Mouse (Mus musculus) spleen, postnatal 4 days (tissue): ENCODE measurements around the gene Hist2h3b.
A peak's percentile ranks its signal among the peaks of the same experiment; 100 is the strongest.
"Not testable (repeated sequence)": the region's sequence is repeated elsewhere in the genome, so short reads cannot be mapped to it uniquely, and the experiment has no call there.

ENCODE experiments used
- DNase-seq, 2 experiments: peaks; one replicate each; pipeline ENCODE4 v3.0.0; 2022; ENCODE audit warnings: low spot score in 2 of 2

Gene Hist2h3b

DNA sequence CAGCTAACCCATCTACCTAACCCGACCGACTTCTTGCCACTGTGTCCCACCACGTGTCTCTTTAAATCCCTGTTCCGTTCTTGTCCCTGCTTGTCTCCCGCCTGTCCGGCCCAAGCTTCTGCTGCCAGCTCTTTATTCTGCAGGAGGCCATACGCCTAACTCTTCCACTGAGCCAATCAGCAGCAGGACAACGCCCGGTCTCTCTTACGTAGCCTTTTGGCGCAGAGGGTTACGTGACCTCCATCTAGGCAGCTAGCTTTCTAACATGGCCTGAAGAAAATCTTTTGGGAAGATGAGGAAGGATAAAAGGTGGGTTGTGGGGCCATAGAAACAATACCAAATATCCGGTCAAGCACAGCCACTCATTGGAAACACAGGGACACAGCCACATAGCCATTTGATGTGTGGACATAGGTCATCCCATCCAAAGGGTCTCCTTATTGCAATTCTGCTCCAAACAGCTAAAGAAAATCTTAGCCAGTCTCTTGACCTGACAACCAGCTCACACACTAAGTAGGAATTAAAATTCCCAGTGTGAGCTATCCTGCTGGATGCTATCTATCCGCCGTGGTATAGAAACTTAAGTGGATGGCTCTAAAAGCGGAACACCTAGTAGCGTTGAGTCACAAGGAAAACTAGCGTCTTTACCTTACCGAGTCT is 6.1 kb upstream of the Hist2h3b start:
- peak; percentile 81 to 87 for DNase-seq

GRCm38 (mm10) chr3:96262979-96263550 is 5.4 kb upstream of the Hist2h3b start, which contains the start of gene Hist2h4:
Gene Hist2h4 (minus strand): TSS chr3:96263311.
- DNase-seq, result peak; percentile 96 to 98

GRCm38 (mm10) chr3:96263558-96264403 is 4.7 kb upstream of the Hist2h3b start:
- peak; percentile 54 to 81 for DNase-seq

DNA sequence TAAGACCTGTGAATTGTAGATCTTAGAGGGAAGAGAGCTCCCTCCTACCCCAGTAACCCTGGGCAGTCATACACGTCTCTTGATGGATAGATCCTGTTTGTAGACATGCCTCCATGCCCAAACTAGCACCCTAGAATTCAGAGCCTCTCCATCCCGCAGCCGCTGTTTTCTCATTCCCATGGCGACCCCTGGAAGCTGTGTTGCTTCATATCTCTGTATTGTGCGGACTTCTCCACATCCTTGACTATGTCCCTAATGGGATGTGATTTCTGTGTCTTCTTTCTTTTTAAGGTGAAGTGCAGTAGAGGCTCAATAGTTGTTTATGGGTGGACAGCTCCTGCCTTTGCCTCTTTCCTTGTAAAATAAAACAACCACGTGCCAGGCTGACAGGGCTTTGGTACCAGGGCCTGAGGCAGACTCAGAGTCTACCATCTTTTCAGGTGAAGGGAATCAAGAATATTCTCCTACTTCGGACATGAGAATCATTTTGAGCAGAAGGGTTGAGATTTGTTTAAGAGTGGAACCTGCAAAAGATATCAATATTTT is 4.0 kb upstream of the Hist2h3b start:
- peak in 1 of 2 experiments; percentile 67 for DNase-seq

DNA sequence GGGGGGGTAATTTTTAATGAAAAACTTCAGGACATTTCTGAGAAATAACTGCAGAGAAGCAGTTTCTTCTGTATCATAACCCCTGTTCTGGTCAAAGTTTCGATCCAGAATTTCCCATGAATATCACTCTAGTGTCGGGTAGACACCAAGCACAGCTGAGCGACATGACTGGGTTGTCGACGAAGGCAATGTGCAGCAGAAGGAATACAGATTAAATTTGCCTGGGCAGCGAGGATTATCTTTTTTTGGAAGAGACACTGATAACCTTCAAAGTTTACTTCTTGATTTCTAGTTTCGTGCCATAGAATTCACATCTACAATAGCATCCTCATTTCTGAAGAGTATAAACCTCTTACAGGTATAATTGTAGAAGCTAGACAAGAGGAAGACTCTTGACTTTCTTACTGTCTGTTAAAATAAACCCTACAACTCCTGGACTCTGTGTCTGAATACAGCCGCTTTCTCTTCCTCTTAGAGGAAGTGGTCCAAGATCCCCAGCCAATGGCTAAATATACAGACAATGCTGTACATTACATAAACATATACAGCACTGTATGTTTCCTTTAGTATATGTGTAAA is 2.2 kb upstream of the Hist2h3b start:
- no peak for DNase-seq

DNA sequence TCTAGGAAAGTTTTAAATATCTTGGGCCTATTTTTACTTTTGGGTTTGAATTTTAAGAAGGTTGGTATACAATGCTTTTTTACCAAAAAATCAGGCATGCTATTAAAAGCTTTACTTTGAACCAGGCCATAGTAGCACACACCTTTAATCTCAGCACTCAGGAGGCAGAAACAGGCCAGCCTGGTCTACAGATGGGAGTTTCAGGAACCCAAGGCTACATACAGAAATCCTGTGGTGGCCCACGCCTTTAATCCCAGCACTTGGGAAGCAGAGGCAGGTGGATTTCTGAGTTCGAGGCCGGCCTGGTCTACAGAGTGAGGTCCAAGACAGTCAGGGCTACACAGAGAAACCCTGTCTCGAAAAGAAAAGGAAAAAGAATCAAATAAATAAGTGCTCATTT is 913 bp upstream of the Hist2h3b start:
- no peak for DNase-seq

DNA sequence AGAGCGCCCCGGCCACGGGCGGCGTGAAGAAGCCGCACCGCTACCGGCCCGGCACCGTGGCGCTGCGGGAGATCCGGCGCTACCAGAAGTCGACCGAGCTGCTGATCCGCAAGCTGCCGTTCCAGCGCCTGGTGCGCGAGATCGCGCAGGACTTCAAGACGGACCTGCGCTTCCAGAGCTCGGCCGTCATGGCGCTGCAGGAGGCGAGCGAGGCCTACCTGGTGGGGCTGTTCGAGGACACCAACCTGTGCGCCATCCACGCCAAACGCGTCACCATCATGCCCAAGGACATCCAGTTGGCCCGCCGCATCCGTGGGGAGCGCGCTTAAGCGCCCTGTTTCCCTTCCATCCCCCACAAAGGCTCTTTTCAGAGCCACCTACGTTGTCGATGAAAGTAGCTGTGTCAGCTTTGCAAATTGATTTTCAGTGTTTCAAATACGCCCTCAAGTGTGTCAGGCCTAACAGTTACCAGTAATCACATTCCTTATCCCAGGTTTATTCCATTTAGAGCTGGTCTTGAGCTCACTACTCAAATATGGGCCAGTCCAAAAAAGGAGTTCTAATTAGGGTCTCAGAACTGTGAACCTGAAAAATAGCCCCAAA is 423 bp downstream of the Hist2h3b start:
- peak; percentile 48 to 81 for DNase-seq

DNA sequence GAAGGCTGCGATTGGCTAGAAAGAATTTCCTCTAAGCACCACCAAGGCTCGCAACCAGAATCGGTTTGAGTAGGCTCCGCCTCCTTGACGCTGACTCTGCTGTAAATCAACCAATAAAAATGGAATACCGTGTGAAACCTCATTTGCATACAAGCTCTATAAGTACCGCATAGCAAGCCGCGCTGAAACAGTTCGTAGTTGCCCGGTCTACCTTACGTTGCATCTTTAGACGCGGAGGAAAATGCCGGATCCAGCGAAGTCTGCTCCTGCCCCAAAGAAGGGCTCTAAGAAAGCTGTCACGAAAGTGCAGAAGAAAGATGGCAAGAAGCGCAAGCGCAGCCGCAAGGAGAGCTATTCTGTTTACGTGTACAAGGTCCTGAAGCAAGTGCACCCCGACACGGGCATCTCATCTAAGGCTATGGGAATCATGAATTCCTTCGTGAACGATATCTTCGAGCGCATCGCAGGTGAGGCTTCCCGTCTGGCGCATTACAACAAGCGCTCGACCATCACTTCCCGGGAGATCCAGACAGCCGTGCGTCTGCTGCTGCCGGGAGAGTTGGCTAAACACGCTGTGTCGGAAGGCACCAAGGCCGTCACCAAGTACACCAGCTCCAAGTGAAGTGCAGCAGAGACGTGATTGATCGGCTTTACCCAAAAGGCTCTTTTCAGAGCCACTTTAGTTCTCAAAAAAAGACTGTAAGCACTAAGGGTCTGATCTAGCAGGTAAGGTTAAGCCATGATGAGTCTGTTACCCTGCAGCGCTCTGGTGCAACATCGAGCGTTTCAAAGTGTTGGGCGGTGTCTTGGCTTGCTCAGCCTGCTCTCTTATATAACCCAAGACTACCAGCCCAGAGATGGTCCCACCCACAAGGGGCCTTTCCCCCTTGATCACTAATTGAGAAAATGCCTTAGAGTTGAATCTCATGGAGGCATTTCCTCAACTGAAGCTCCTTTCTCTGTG is 1.3 kb downstream of the Hist2h3b start, which contains the start of gene Hist2h2bb:
Gene Hist2h2bb (plus strand): TSS at position 242 of the 964 bp plus-strand sequence.
- peak; percentile 92 to 96 for DNase-seq

DNA sequence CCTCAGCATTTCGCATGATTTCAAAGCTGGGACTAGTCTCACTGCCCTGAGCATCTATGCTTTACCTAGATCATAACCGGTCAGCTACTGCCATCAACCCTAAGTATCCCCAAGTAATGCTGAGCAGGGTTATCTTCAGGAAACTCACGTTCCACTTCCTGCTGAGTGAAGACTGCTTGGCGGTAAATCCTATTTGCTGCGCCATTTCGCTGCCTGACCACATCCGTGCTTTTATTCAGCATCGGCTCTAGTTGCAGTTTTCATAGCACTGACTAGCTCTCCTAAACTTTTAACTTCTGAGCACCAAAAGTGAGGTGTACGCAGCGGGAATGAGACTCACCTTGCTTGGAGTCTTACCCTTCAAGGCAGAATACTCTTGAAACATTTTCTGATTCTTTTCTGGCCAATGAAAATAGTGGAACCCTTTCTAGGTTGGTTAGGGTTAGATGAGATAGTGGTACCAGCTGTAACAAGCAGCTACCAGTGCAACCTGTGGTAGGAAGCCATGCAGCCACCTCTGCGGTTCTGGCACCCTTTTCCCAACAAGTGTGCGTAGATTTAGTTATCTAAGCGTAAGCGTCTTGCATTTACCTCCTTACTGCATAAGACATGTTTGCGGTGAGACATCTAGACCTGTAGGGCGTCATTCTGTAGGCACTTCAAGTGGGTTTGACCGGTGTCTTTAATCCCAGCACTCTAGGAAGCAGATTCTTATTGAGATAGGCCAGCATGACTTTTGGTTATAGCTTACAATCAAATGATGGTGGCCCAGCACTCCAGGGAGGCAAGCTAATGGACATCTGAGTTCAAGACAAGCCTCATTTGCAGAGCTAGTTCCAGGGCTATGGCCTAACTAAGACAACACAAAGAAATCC is 5.4 kb downstream of the Hist2h3b start:
- peak in 1 of 2 experiments; percentile 28 for DNase-seq

- DNase-seq, result peak; percentile 84 to 92
Observed at GRCm38 (mm10) chr3:96277428-96277799, 9.0 kb downstream of the Hist2h3b start.

GRCm38 (mm10) chr3:96277800-96278624 is 9.6 kb downstream of the Hist2h3b start:
- peak; percentile 95 to 98 for DNase-seq

DNA sequence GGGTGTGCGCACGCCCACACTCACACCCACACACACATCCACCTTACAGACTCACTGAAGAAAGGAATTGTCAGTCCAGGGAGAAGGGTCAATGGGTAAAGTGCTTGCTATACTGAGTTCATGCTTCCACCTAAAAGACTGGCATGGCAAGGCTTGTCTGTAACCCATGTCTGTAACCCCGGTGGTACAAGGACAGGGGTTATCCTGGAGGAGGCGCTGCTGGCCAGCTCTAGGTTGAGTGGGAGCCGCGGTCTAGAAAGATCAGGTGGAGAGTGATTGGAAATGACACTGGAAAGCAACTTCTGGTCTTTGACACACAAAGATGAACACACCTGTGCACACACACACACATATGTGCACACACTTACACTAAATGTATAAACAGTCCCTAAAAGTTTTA is 12.2 kb downstream of the Hist2h3b start:
- no peak for DNase-seq

- no peak for DNase-seq
Observed at GRCm38 (mm10) chr3:96284457-96284856, 16.0 kb downstream of the Hist2h3b start.

- not testable (repeated sequence) for DNase-seq
Observed at GRCm38 (mm10) chr3:96287334-96287733, 18.9 kb downstream of the Hist2h3b start.

- no peak for DNase-seq
Observed at GRCm38 (mm10) chr3:96289201-96289600, 20.7 kb downstream of the Hist2h3b start.

- not testable (repeated sequence) for DNase-seq
Observed at GRCm38 (mm10) chr3:96290727-96291126, 22.3 kb downstream of the Hist2h3b start.

- DNase-seq, result no peak
Observed at GRCm38 (mm10) chr3:96292641-96293040, 24.2 kb downstream of the Hist2h3b start.

DNA sequence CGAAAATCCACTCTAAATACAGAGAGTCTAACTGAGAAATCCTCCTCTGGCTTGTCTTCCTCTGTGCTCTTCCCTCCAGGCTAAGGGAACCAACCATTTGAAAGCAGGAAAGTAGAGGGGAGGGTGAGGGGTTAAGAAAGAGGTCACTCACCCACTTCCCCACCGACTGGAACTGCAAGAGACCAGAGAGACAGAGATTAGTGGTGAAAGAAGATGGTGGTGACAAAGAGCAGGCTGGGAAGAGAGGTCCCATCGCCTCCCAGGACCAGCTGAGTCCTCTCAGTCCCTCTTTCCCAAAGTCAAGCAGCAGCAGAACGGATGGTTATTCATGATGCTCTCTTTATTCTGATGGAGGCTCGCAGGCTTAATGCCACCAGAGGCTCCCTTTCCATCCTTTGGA is 24.9 kb downstream of the Hist2h3b start:
- DNase-seq, result no peak
